In genomic region chr10:80175536-80176269, GRCm38 (mm10) we compare ENCODE assay signal across 9 mouse cellular contexts. TPM values are rescaled to one million over a fixed set of nuclear protein-coding genes. Genes with fewer than 3 reads are reported as not detected.
DNase-seq lines count a peak whose midpoint lies in the region; ATAC-seq and TF ChIP-seq lines count a peak whose summit lies in the region.
"Had no signal": no experiment of that assay in that cellular context is flagged by ENCODE, and none has a peak within 500 bp of the region (broad histone marks: within the 10 kb centered on the region; RNA-seq: fewer than 3 reads in every experiment).

No protein-coding gene starts in this region.

- no peak for TF ChIP-seq EP300 in liver, embryonic 14.5 days (IDR thresholded peaks at IDR 0.05; ENCODE audit: low read depth)

- DNase-seq in liver, embryonic 14.5 days (ENCODE audit: low read depth in 3 of 3, low spot score in 3 of 3): no peak
- DNase-seq in liver (no peak), R1 (ENCODE audit: low read depth, low spot score) (peak; percentile 67)
- DNase-seq in embryo, embryonic 9.5 days (ENCODE audit: extremely low spot score): peak; percentile 48
- peak; percentile 73 for DNase-seq in kidney, postnatal 0 days (ENCODE audit: low spot score)
- no peak for DNase-seq in frontal cortex, postnatal 10 days (ENCODE audit: low spot score in 2 of 2)
- DNase-seq in right cerebral cortex, postnatal 25 days: no peak

- 37% methylated on average over 4 of the region's 4 CpGs for WGBS in liver, embryonic 14.5 days (ENCODE audit: insufficient replicate concordance)
- WGBS in kidney, postnatal 0 days: 23% methylated on average over 4 of the region's 4 CpGs
- 20% methylated on average over 4 of the region's 4 CpGs for WGBS in neural tube, embryonic 13.5 days

- H3K27me3 ChIP-seq in liver, embryonic 14.5 days (ENCODE audit: control insufficient read depth, insufficient read depth, low read length): peaks cover 24% of the 10 kb centered on the region
- no peaks in the 10 kb centered on the region for H3K27me3 ChIP-seq in kidney, postnatal 0 days (ENCODE audit: insufficient read depth, low read length)
- no peaks in the 10 kb centered on the region for H3K27me3 ChIP-seq in neural tube, embryonic 13.5 days

- no peaks in the 10 kb centered on the region; the same call in 1 of the 2 replicates for H3K9me3 ChIP-seq in liver, embryonic 14.5 days (ENCODE audit: control insufficient read depth, low read length)
- no peaks in the 10 kb centered on the region for H3K9me3 ChIP-seq in kidney, postnatal 0 days (replicated peaks; ENCODE audit: low read length)
- H3K9me3 ChIP-seq in neural tube, embryonic 13.5 days: no peaks in the 10 kb centered on the region
- H3K9me3 ChIP-seq: liver, embryonic 15.5 days had no signal

- H3K9ac ChIP-seq in liver, embryonic 14.5 days (replicated peaks): no peak overlapping the region
- no peak overlapping the region for H3K9ac ChIP-seq in kidney, postnatal 0 days (ENCODE audit: low read depth, low read length)
- 0 out of 2 replicates have a peak overlapping the region, but pooled peaks have one; percentile 6 for H3K9ac ChIP-seq in neural tube, embryonic 13.5 days

- H3K27ac ChIP-seq in liver, embryonic 14.5 days: no peak overlapping the region
- H3K27ac ChIP-seq in kidney, postnatal 0 days: no peak overlapping the region
- no peak overlapping the region for H3K27ac ChIP-seq in neural tube, embryonic 13.5 days (replicated peaks)

- peaks cover 11% of the 10 kb centered on the region for H3K36me3 ChIP-seq in liver, embryonic 14.5 days (replicated peaks; ENCODE audit: control insufficient read depth, insufficient read depth, low read depth)
- H3K36me3 ChIP-seq in kidney, postnatal 0 days (ENCODE audit: insufficient read depth, low read length): peaks cover 14% of the 10 kb centered on the region
- peaks cover 18% of the 10 kb centered on the region for H3K36me3 ChIP-seq in neural tube, embryonic 13.5 days

- no peak overlapping the region for H3K4me3 ChIP-seq in liver, embryonic 14.5 days (ENCODE audit: insufficient read depth in 1 of 2, low read depth in 2 of 2, low read length in 2 of 2)
- H3K4me3 ChIP-seq in kidney, postnatal 0 days (replicated peaks; ENCODE audit: low read depth, low read length): no peak overlapping the region
- H3K4me3 ChIP-seq in neural tube, embryonic 13.5 days: no peak overlapping the region
- H3K4me3 ChIP-seq: liver, embryonic 15.5 days had no signal

- peak; percentile 74 for TF ChIP-seq CTCF in liver, embryonic 14.5 days (IDR thresholded peaks at IDR 0.05; ENCODE audit: low read depth)
- TF ChIP-seq CTCF in kidney, postnatal 0 days (IDR thresholded peaks at IDR 0.05; ENCODE audit: low read depth): peak; percentile 72

- ATAC-seq in liver, embryonic 14.5 days (ENCODE audit: insufficient read depth): no peak
- 0 out of 2 replicates have a peak, but pooled peaks have one; percentile 5 for ATAC-seq in kidney, postnatal 0 days (replicated peaks; ENCODE audit: low FRiP score, low read depth)
- no peak for ATAC-seq in neural tube, embryonic 13.5 days (ENCODE audit: low read depth)

- H3K4me2 ChIP-seq in liver, embryonic 14.5 days (ENCODE audit: low read depth): no peak overlapping the region
- H3K4me2 ChIP-seq in kidney, postnatal 0 days (ENCODE audit: low read length): no peak overlapping the region
- no peak overlapping the region for H3K4me2 ChIP-seq in neural tube, embryonic 13.5 days
- H3K4me2 ChIP-seq: liver, embryonic 15.5 days had no signal

- H3K4me1 ChIP-seq in liver, embryonic 14.5 days (replicated peaks; ENCODE audit: control insufficient read depth in 2 of 2, insufficient read depth in 2 of 2, low read length in 1 of 2): peaks cover 5 to 7% of the 10 kb centered on the region in 2 experiments; a peak in 3 of 4 replicates
- H3K4me1 ChIP-seq in kidney, postnatal 0 days (replicated peaks; ENCODE audit: insufficient read depth, low read length): 0 out of 2 replicates have a peak, but pooled peaks cover 10% of the 10 kb centered on the region
- peaks cover 42% of the 10 kb centered on the region for H3K4me1 ChIP-seq in neural tube, embryonic 13.5 days (replicated peaks)

RNA-seq across cellular contexts. Expression of gene 1600002K03Rik, which starts 3.0 kb away (rescaled TPM):
- 6.8 and 6.9 TPM in 2 replicates for polyA plus RNA-seq in liver, embryonic 14.5 days (2012; rRNA removed)
- 10.6 and 13.2 TPM in 2 replicates for polyA plus RNA-seq in liver, embryonic 14.5 days (2014; fragmentation: Nextera tagmentation; extraction: Ambion mirVana)
- 9.3 and 11.0 TPM in 2 replicates for polyA plus RNA-seq in kidney, postnatal 0 days (2015; fragmentation: Nextera tagmentation; extraction: Ambion mirVana)
- 11.4 and 16.3 TPM in 2 replicates for polyA plus RNA-seq in neural tube, embryonic 13.5 days (2015; fragmentation: Nextera tagmentation; extraction: Ambion mirVana)

RNA-seq across cellular contexts. Expression of gene Efna2, which starts 3.6 kb away (rescaled TPM):
- 0.40 and 0.47 TPM in 2 replicates for polyA plus RNA-seq in liver, embryonic 14.5 days (2012; rRNA removed)
- 0.51 and 0.52 TPM in 2 replicates for polyA plus RNA-seq in liver, embryonic 14.5 days (2014; fragmentation: Nextera tagmentation; extraction: Ambion mirVana)
- 10.2 and 10.5 TPM in 2 replicates for polyA plus RNA-seq in kidney, postnatal 0 days (2015; fragmentation: Nextera tagmentation; extraction: Ambion mirVana)
- polyA plus RNA-seq in neural tube, embryonic 13.5 days (2015; fragmentation: Nextera tagmentation; extraction: Ambion mirVana): 34.0 and 34.8 TPM in 2 replicates

RNA-seq across cellular contexts. Expression of gene Cirbp, which starts 9.9 kb away (rescaled TPM):
- polyA plus RNA-seq in liver, embryonic 14.5 days (2012; rRNA removed): 19.4 and 19.8 TPM in 2 replicates
- polyA plus RNA-seq in liver, embryonic 14.5 days (2014; fragmentation: Nextera tagmentation; extraction: Ambion mirVana): 10.1 and 10.7 TPM in 2 replicates
- 290 and 317 TPM in 2 replicates for polyA plus RNA-seq in kidney, postnatal 0 days (2015; fragmentation: Nextera tagmentation; extraction: Ambion mirVana)
- polyA plus RNA-seq in neural tube, embryonic 13.5 days (2015; fragmentation: Nextera tagmentation; extraction: Ambion mirVana): 325 and 351 TPM in 2 replicates

RNA-seq across cellular contexts. Expression of gene Midn, which starts 27.6 kb away (rescaled TPM):
- 9.1 and 10.3 TPM in 2 replicates for polyA plus RNA-seq in liver, embryonic 14.5 days (2012; rRNA removed)
- polyA plus RNA-seq in liver, embryonic 14.5 days (2014; fragmentation: Nextera tagmentation; extraction: Ambion mirVana): 5.1 and 5.7 TPM in 2 replicates
- polyA plus RNA-seq in kidney, postnatal 0 days (2015; fragmentation: Nextera tagmentation; extraction: Ambion mirVana): 13.7 and 18.6 TPM in 2 replicates
- 31.0 and 35.8 TPM in 2 replicates for polyA plus RNA-seq in neural tube, embryonic 13.5 days (2015; fragmentation: Nextera tagmentation; extraction: Ambion mirVana)

RNA-seq across cellular contexts. Expression of gene Cbarp, which starts 35.1 kb away (rescaled TPM):
- polyA plus RNA-seq in liver, embryonic 14.5 days (2012; rRNA removed): 1.8 and 2.2 TPM in 2 replicates
- 0.42 and 1.1 TPM in 2 replicates for polyA plus RNA-seq in liver, embryonic 14.5 days (2014; fragmentation: Nextera tagmentation; extraction: Ambion mirVana)
- polyA plus RNA-seq in kidney, postnatal 0 days (2015; fragmentation: Nextera tagmentation; extraction: Ambion mirVana): 4.7 and 6.4 TPM in 2 replicates
- polyA plus RNA-seq in neural tube, embryonic 13.5 days (2015; fragmentation: Nextera tagmentation; extraction: Ambion mirVana): 53.9 and 55.1 TPM in 2 replicates

Comparison
In these comparisons a context has a peak if more than half of its experiments do, and no peak if none do; other contexts are left out.
1. DNase-seq: peak in R1 (single experiment), embryo, embryonic 9.5 days (single experiment) and kidney, postnatal 0 days (single experiment); none in liver, embryonic 14.5 days (0 of 3), liver (single experiment), frontal cortex, postnatal 10 days (0 of 2) and right cerebral cortex, postnatal 25 days (single experiment).
2. RNA of gene Cirbp, which starts 9.9 kb away (polyA plus RNA-seq): 325 to 351 TPM in neural tube, embryonic 13.5 days and 290 to 317 TPM in kidney, postnatal 0 days; 10.1 to 19.8 TPM in liver, embryonic 14.5 days; every median in the first group is over 10 times any median in the second.